Mouse (Mus musculus): Measurements from ENCODE around the gene Vps33a. TPM values are rescaled to one million over a fixed set of nuclear protein-coding genes. Genes with fewer than 3 reads are reported as not detected.

Vps33a gene
- polyA plus RNA-seq, 1 experiment from 2014 or later: 14.6 TPM

DNA sequence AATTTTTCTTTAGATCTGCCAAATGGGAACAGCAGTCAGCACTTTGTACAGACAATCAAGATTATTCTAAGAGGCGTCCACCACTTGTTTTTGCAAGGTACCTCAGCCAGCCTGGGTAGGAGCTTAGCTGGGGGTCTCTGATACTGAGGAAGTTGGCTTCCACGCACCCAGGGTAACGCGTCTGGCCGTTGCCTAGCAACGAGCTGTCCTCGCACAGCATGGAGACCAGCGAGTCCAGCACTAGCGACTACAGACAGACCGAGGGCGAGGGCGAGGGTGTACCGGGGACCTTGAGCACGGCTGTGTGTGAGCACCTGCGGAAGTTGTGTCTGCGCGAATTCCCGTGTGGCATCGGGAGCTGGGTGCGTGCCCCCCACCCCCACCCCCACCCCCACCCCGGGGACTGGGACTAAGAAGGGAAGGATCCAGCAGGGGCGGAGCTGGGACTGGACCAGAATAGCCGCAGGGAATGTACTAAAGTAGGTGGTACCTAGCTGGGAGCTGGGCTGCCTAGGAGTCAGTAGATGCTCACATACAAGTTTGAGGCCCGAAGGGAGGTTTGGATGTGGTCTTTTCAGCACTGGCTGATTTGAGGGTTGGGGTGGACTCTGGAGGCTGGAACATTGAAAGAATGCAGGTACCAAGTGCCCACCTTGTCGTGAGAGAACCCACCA is 83.6 kb downstream of the Vps33a start, which contains the start of the genes Lrrc43 and Il31:
Gene Lrrc43, plus strand, starts transcription at position 194 of the 674 bp plus-strand sequence.
Gene Il31, minus strand, starts transcription at position 378 of the 674 bp plus-strand sequence.
- DNase-seq (ENCODE audit: low spot score) (no peak), ATAC-seq (ENCODE audit: low FRiP score, low TSS enrichment) (peak; percentile 38; the same call in 1 of the 2 replicates)
- H3K4me1 ChIP-seq (replicated peaks; ENCODE audit: control insufficient read depth, insufficient read depth): no peaks in the 10 kb centered on the region
- no peaks in the 10 kb centered on the region for H3K9me3 ChIP-seq (ENCODE audit: control insufficient read depth, low read length)
- no peak within 1 kb of the TSS for H3K9ac ChIP-seq (ENCODE audit: low read length)
- no peaks in the 10 kb centered on the region for H3K27me3 ChIP-seq (ENCODE audit: control insufficient read depth, insufficient read depth, low read length)
- 8% methylated on average over 25 of the region's 25 CpGs for WGBS
- no peaks in the 10 kb centered on the region; the same call in 1 of the 2 replicates for H3K36me3 ChIP-seq (ENCODE audit: control insufficient read depth, insufficient read depth, low read length)
- TF ChIP-seq CTCF (IDR thresholded peaks at IDR 0.05; ENCODE audit: low read depth) (no peak), EP300 (optimal IDR thresholded peaks at IDR 0.05) (no peak)
- no peak within 1 kb of the TSS for H3K4me3 ChIP-seq (ENCODE audit: low read depth, low read length)
- H3K27ac ChIP-seq (replicated peaks): no peak within 1 kb of the TSS
- no peak within 1 kb of the TSS; the same call in 1 of the 2 replicates for H3K4me2 ChIP-seq (replicated peaks; ENCODE audit: low read depth)

DNA sequence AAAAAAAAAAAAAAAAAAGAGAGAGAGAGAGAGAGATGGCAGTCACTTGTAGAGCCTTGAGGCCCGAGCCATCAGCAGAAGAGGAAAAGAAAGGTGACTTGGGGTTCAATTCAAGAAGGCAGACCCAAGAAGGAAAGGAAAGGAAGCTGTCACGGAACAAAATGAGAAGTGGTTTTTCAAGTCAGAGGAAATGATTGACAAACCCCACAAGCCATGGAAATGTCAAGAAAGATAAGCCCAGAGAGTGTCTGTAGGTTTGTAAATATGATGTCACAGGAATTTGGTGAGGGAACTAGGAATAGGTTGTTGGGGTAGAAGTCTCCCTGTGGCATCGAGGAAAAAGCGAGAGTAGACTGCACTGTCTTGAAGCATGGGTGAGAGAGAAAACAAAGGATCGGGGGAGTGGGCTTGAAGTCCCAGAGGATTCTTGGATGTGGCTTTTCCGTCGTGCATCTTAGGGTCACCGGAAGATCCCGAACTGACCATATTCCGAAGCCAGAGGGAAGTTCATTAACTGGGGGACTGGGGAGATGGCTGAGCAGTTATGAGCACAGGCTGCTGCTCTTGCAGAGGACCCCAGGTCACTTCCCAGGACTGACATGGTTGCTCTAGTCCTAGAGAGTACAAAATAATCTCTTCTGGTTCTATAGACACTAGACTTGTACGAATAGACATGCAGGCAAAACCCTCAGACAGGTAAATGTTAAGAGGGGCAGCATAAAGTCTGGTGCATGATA is 85.0 kb downstream of the Vps33a start:
- H3K4me3 ChIP-seq (ENCODE audit: low read depth, low read length): no peak overlapping the region
- no peaks in the 10 kb centered on the region for H3K4me1 ChIP-seq (replicated peaks; ENCODE audit: control insufficient read depth, insufficient read depth)
- H3K27ac ChIP-seq (replicated peaks): no peak overlapping the region
- H3K36me3 ChIP-seq (ENCODE audit: control insufficient read depth, insufficient read depth, low read length): no peaks in the 10 kb centered on the region; the same call in 1 of the 2 replicates
- no peak overlapping the region for H3K4me2 ChIP-seq (replicated peaks; ENCODE audit: low read depth)
- DNase-seq (ENCODE audit: low spot score) (no peak), ATAC-seq (ENCODE audit: low FRiP score, low TSS enrichment) (no peak)
- no peak overlapping the region for H3K9ac ChIP-seq (ENCODE audit: low read length)
- no peaks in the 10 kb centered on the region for H3K9me3 ChIP-seq (ENCODE audit: control insufficient read depth, low read length)
- TF ChIP-seq EP300 (optimal IDR thresholded peaks at IDR 0.05) (no peak), CTCF (IDR thresholded peaks at IDR 0.05; ENCODE audit: low read depth) (no peak)
- no peaks in the 10 kb centered on the region for H3K27me3 ChIP-seq (ENCODE audit: control insufficient read depth, insufficient read depth, low read length)
- WGBS: 76% methylated on average over 11 of the region's 11 CpGs

Small RNAs within 50 kb of the gene (microRNA-seq; reads per million reads assigned to microRNA genes)
- not detected for gene Mir7647

Other genes starting within 250 kb of the Vps33a start
- gene Bcl7a, start 229.2 kb downstream of the Vps33a start, polyA plus RNA-seq (2015; fragmentation: Nextera tagmentation; extraction: Ambion mirVana): 5.9 and 6.4 TPM in 2 replicates
- gene Mlxip, start 178.2 kb downstream of the Vps33a start, polyA plus RNA-seq (2015; fragmentation: Nextera tagmentation; extraction: Ambion mirVana): 10.5 and 13.2 TPM in 2 replicates
- not detected in 2 replicates for gene Lrrc43, start 83.7 kb downstream of the Vps33a start, polyA plus RNA-seq (2015; fragmentation: Nextera tagmentation; extraction: Ambion mirVana)
- gene Il31, start 83.5 kb downstream of the Vps33a start, polyA plus RNA-seq (2015; fragmentation: Nextera tagmentation; extraction: Ambion mirVana): not detected in 2 replicates
- 0.13 TPM in 2 replicates for gene B3gnt4, start 62.6 kb downstream of the Vps33a start, polyA plus RNA-seq (2015; fragmentation: Nextera tagmentation; extraction: Ambion mirVana)
- gene Diablo, start 48.9 kb downstream of the Vps33a start, polyA plus RNA-seq (2015; fragmentation: Nextera tagmentation; extraction: Ambion mirVana): 70.6 and 70.8 TPM in 2 replicates
- gene Gm49027, start 47.5 kb downstream of the Vps33a start, polyA plus RNA-seq (2015; fragmentation: Nextera tagmentation; extraction: Ambion mirVana): 5.6 and 7.0 TPM in 2 replicates
- 36.1 and 41.4 TPM in 2 replicates for gene Clip1, start 111.6 kb upstream of the Vps33a start, polyA plus RNA-seq (2015; fragmentation: Nextera tagmentation; extraction: Ambion mirVana)
- gene Zcchc8, start 148.1 kb upstream of the Vps33a start, polyA plus RNA-seq (2015; fragmentation: Nextera tagmentation; extraction: Ambion mirVana): 26.1 and 27.3 TPM in 2 replicates
- gene Rsrc2, start 176.4 kb upstream of the Vps33a start, polyA plus RNA-seq (2015; fragmentation: Nextera tagmentation; extraction: Ambion mirVana): 59.5 and 67.8 TPM in 2 replicates
- gene Kntc1, start 176.7 kb upstream of the Vps33a start, polyA plus RNA-seq (2015; fragmentation: Nextera tagmentation; extraction: Ambion mirVana): 3.9 and 4.9 TPM in 2 replicates

Measured in stomach, postnatal 0 days (tissue).